8 mouse cellular contexts compared by ENCODE assay signal in genomic region chr6:148830355-148830747, GRCm38 (mm10). TPM values are rescaled to one million over a fixed set of nuclear protein-coding genes. Genes with fewer than 3 reads are reported as not detected.
A peak's percentile ranks its signal among the peaks of the same experiment; 100 is the strongest.
DNase-seq lines count a peak whose midpoint lies in the region; ATAC-seq and TF ChIP-seq lines count a peak whose summit lies in the region.

No protein-coding gene starts in this region.

- H3K27ac ChIP-seq in lung, embryonic 14.5 days (ENCODE audit: low read depth): no peak overlapping the region
- no peak overlapping the region for H3K27ac ChIP-seq in embryonic facial prominence, embryonic 14.5 days (replicated peaks; ENCODE audit: low read depth, low read length)
- H3K27ac ChIP-seq in limb, embryonic 10.5 days: peak overlapping the region; percentile 88
- no peak overlapping the region for H3K27ac ChIP-seq in neural tube, embryonic 15.5 days (replicated peaks)

- H3K4me3 ChIP-seq in lung, embryonic 14.5 days (ENCODE audit: low read depth, low read length): peak overlapping the region; percentile 80
- H3K4me3 ChIP-seq in embryonic facial prominence, embryonic 14.5 days (ENCODE audit: low read depth, low read length): peak overlapping the region; percentile 83
- H3K4me3 ChIP-seq in limb, embryonic 10.5 days: peak overlapping the region; percentile 92
- H3K4me3 ChIP-seq in neural tube, embryonic 15.5 days (replicated peaks): peak overlapping the region; percentile 86

- TF ChIP-seq CTCF in lung, embryonic 14.5 days (IDR thresholded peaks at IDR 0.05; ENCODE audit: low read depth): no peak

- ATAC-seq in lung, embryonic 14.5 days (ENCODE audit: insufficient read depth): no peak
- ATAC-seq in embryonic facial prominence, embryonic 14.5 days (ENCODE audit: low read depth): no peak
- ATAC-seq in neural tube, embryonic 15.5 days (ENCODE audit: low FRiP score): no peak

- H3K9me3 ChIP-seq in lung, embryonic 14.5 days (ENCODE audit: low read depth, low read length): no peaks in the 10 kb centered on the region
- no peaks in the 10 kb centered on the region for H3K9me3 ChIP-seq in embryonic facial prominence, embryonic 14.5 days (ENCODE audit: control insufficient read depth, low read length)
- no peaks in the 10 kb centered on the region for H3K9me3 ChIP-seq in limb, embryonic 10.5 days (replicated peaks)
- H3K9me3 ChIP-seq in neural tube, embryonic 15.5 days (replicated peaks): no peaks in the 10 kb centered on the region

- peak overlapping the region; percentile 78 for H3K4me2 ChIP-seq in lung, embryonic 14.5 days
- peak overlapping the region; percentile 92 for H3K4me2 ChIP-seq in embryonic facial prominence, embryonic 14.5 days (ENCODE audit: low read depth, low read length)
- H3K4me2 ChIP-seq in neural tube, embryonic 15.5 days: peak overlapping the region; percentile 93

- peaks cover 4% of the 10 kb centered on the region; the same call in 1 of the 2 replicates for H3K4me1 ChIP-seq in lung, embryonic 14.5 days (ENCODE audit: insufficient read depth)
- peaks cover 6% of the 10 kb centered on the region; the same call in 1 of the 2 replicates for H3K4me1 ChIP-seq in embryonic facial prominence, embryonic 14.5 days (ENCODE audit: control insufficient read depth, insufficient read depth, low read length)
- peaks cover 19% of the 10 kb centered on the region for H3K4me1 ChIP-seq in limb, embryonic 10.5 days
- H3K4me1 ChIP-seq in neural tube, embryonic 15.5 days: peaks cover 19% of the 10 kb centered on the region

- WGBS in lung, embryonic 14.5 days: 2% methylated on average over 3 of the region's 3 CpGs
- WGBS in embryonic facial prominence, embryonic 14.5 days: 2% methylated on average over 3 of the region's 3 CpGs
- 16% methylated on average over 3 of the region's 3 CpGs for WGBS in limb, embryonic 10.5 days
- whole genome bisulfite sequencing in neural tube, embryonic 15.5 days: 2% methylated on average over 3 of the region's 3 CpGs

- peak overlapping the region; percentile 72 for H3K9ac ChIP-seq in lung, embryonic 14.5 days
- H3K9ac ChIP-seq in embryonic facial prominence, embryonic 14.5 days (ENCODE audit: low read depth, low read length): peak overlapping the region; percentile 79
- peak overlapping the region; percentile 65 for H3K9ac ChIP-seq in neural tube, embryonic 15.5 days (replicated peaks)

- no peak for DNase-seq in lung, embryonic 14.5 days
- no peak for DNase-seq in lung, adult 18-20 months
- no peak for DNase-seq in embryonic facial prominence, embryonic 14.5 days (ENCODE audit: low spot score)
- DNase-seq in limb, embryonic 10.5 days (ENCODE audit: low spot score): no peak
- no peak for DNase-seq in right cerebral cortex, postnatal 10 days (ENCODE audit: low spot score in 2 of 2)
- DNase-seq in layer of hippocampus, postnatal 36 days: no peak
- no peak for DNase-seq in layer of hippocampus, adult 9-10 months (ENCODE audit: low spot score)

- no peaks in the 10 kb centered on the region for H3K27me3 ChIP-seq in lung, embryonic 14.5 days (ENCODE audit: insufficient read depth, low read length)
- no peaks in the 10 kb centered on the region for H3K27me3 ChIP-seq in embryonic facial prominence, embryonic 14.5 days (replicated peaks; ENCODE audit: control insufficient read depth, insufficient read depth, low read length)
- no peaks in the 10 kb centered on the region for H3K27me3 ChIP-seq in limb, embryonic 10.5 days (ENCODE audit: low read depth, poor library complexity, severe bottlenecking)
- H3K27me3 ChIP-seq in neural tube, embryonic 15.5 days (replicated peaks): no peaks in the 10 kb centered on the region

- no peaks in the 10 kb centered on the region for H3K36me3 ChIP-seq in lung, embryonic 14.5 days (ENCODE audit: insufficient read depth)
- no peaks in the 10 kb centered on the region for H3K36me3 ChIP-seq in embryonic facial prominence, embryonic 14.5 days (ENCODE audit: control insufficient read depth, insufficient read depth, low read length)
- 0 out of 2 replicates have a peak, but pooled peaks cover 2% of the 10 kb centered on the region for H3K36me3 ChIP-seq in limb, embryonic 10.5 days
- no peaks in the 10 kb centered on the region for H3K36me3 ChIP-seq in neural tube, embryonic 15.5 days

RNA-seq across cellular contexts. Expression of gene Ipo8, which starts 0.9 kb away (rescaled TPM):
- polyA plus RNA-seq in lung, embryonic 14.5 days (2014; fragmentation: Nextera tagmentation; extraction: Ambion mirVana): 25.6 and 28.9 TPM in 2 replicates
- 16.6 and 16.9 TPM in 2 replicates for polyA plus RNA-seq in embryonic facial prominence, embryonic 14.5 days (2014; fragmentation: Nextera tagmentation; extraction: Ambion mirVana)
- 29.1 and 30.8 TPM in 2 replicates for polyA plus RNA-seq in limb, embryonic 10.5 days (2016; fragmentation: Nextera tagmentation; extraction: Ambion mirVana)
- polyA plus RNA-seq in neural tube, embryonic 15.5 days (2015; fragmentation: Nextera tagmentation; extraction: Ambion mirVana): 15.6 and 17.2 TPM in 2 replicates
- total RNA-seq in layer of hippocampus, postnatal 36 days (2021): 10 to 100 TPM; 47.7 to 48.0 TPM
